Mouse (Mus musculus) testis, adult 2 months (tissue): ENCODE results near the gene Hist1h4k.

Experiments used
- CTCF ChIP-seq: fragments of 200-500 bp; IDR thresholded peaks from 2 replicates; pipeline ENCODE4 v1.5.1; 2012; ENCODE audit warnings: low read depth, mild to moderate bottlenecking, inconsistent platforms, low read length, moderate library complexity; ENCODE audit not compliant: control insufficient read depth, insufficient read depth, insufficient replicate concordance
- POLR2A ChIP-seq: fragments of 200-500 bp; IDR thresholded peaks from 2 replicates; pipeline ENCODE4 v1.6.1; 2012; ENCODE audit warnings: low read depth, mild to moderate bottlenecking, inconsistent platforms, low read length, moderate library complexity; ENCODE audit not compliant: control insufficient read depth

DNA sequence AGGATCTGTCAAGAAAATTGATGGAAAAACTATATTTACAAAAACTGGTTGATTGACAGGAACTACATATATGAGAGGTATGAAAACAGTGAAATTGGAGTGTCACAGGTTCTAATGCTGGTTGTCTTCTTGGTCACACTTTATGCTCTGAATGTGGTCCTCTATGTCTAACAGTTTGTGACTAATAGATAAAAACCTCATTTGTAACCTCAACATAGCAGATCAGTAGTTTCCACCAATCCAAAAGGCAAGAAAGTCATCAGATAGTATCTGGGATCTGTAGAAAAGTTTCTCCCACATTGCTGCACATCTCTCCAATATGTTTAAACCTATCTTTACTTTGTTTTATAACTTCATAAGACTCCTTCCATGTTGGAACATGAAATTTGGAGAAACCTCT, 1.1 kb upstream of the Hist1h4k start:
- TF ChIP-seq CTCF (no peak), POLR2A (no peak)
